Mouse (Mus musculus) ES-E14 (cell line): Measurements from ENCODE around the gene Tns1. TPM values are rescaled to one million over a fixed set of nuclear protein-coding genes. Genes with fewer than 3 reads are reported as not detected.

Source experiments
- DNase-seq: peaks from one replicate; pipeline ENCODE4 v3.0.0-alpha.2; 2013; ENCODE audit warnings: low read depth, low spot score
- H3K27ac ChIP-seq: 2 replicates; pipeline ENCODE4 v1.5.1; 2012; ENCODE audit warnings: low read depth, mild to moderate bottlenecking, low read length, moderate library complexity, mixed read lengths; ENCODE audit not compliant: poor library complexity, insufficient read depth, severe bottlenecking
- H3K36me3 ChIP-seq: 2 replicates; pipeline ENCODE4 v1.6.1; 2012; ENCODE audit warnings: mild to moderate bottlenecking, low read length, moderate library complexity, mixed read lengths; ENCODE audit not compliant: control insufficient read depth, poor library complexity, insufficient read depth, severe bottlenecking
- H3K4me1 ChIP-seq, 2 experiments: fragments of 150-350 bp in 1 of 2; sonication (generic) in 1 of 2; 2 replicates each; pipeline ENCODE4 v1.6.1; 2012; ENCODE audit warnings: low read length in 2 of 2, mild to moderate bottlenecking in 1 of 2, mixed read lengths in 1 of 2; ENCODE audit not compliant: control insufficient read depth in 2 of 2, insufficient read depth in 2 of 2, poor library complexity in 1 of 2
- H3K4me3 ChIP-seq, 2 experiments: fragments of 150-350 bp in 1 of 2; sonication (generic) in 1 of 2; 2 replicates each; pipeline ENCODE4 v1.5.1; 2012; ENCODE audit warnings: low read length in 2 of 2, low read depth in 1 of 2, mild to moderate bottlenecking in 1 of 2, mixed read lengths in 1 of 2; ENCODE audit not compliant: insufficient read depth in 1 of 2, poor library complexity in 1 of 2, severe bottlenecking in 1 of 2
- H3K9ac ChIP-seq: 2 replicates; pipeline ENCODE4 v1.6.1; 2012; ENCODE audit warnings: low read depth, mild to moderate bottlenecking, low read length, mixed read lengths; ENCODE audit not compliant: poor library complexity, insufficient read depth, severe bottlenecking
- H3K9me3 ChIP-seq: fragments of 150-350 bp; sonication (generic); 2 replicates; pipeline ENCODE4 v1.6.1; 2012; ENCODE audit warnings: low read depth, mild to moderate bottlenecking, low read length; ENCODE audit not compliant: control insufficient read depth, insufficient read depth
- CHD2 ChIP-seq: IDR thresholded peaks from 2 replicates; pipeline ENCODE4 v1.6.1; 2014; ENCODE audit warnings: mild to moderate bottlenecking, low read depth, low read length, inconsistent platforms
- HCFC1 ChIP-seq: IDR thresholded peaks from 2 replicates; pipeline ENCODE4 v1.6.1; 2012; ENCODE audit warnings: low read length, inconsistent platforms, borderline replicate concordance; ENCODE audit not compliant: insufficient read depth
- MAFK ChIP-seq: IDR thresholded peaks from 2 replicates; pipeline ENCODE4 v1.6.1; 2014; ENCODE audit warnings: mild to moderate bottlenecking, low read depth, low read length, inconsistent platforms; ENCODE audit not compliant: insufficient read depth
- ZC3H11A ChIP-seq: IDR thresholded peaks from 2 replicates; pipeline ENCODE4 v1.6.1; 2012; ENCODE audit warnings: low read depth, mild to moderate bottlenecking, inconsistent platforms, low read length, borderline replicate concordance
- ZNF384 ChIP-seq: IDR thresholded peaks from 2 replicates; pipeline ENCODE4 v1.6.1; 2012; ENCODE audit warnings: low read depth, low read length, inconsistent platforms
- in situ Hi-C, 2 experiments: fragments of 600-800 bp; cut with MboI; formaldehyde crosslinking; loops; one replicate each; pipeline ENCODE4 v1.15.1; 2025; ENCODE audit warnings: low sequenced_read_pairs in 2 of 2, inconsistent platforms in 1 of 2; ENCODE audit not compliant: unreplicated experiment in 2 of 2
- total RNA-seq: library from RNA; depleted of rRNA; stranded (reverse); fragments of 300-350 nt; gene quantifications from 2 replicates; pipeline ENCODE4 v1.2.3, GENCODE M21; 2012

Gene Tns1
- total RNA-seq, 1 experiment = 9.5 TPM

GRCm38 (mm10) chr1:73930411-73931134, 193.7 kb downstream of the Tns1 start:
- H3K36me3 ChIP-seq = no peaks in the 10 kb centered on the region
- H3K4me1 ChIP-seq = peaks cover 2% of the 10 kb centered on the region in 2 experiments; a peak in 2 of 4 replicates
- TF ChIP-seq HCFC1 (no peak), ZC3H11A (no peak), MAFK (no peak), ZNF384 (no peak), CHD2 (no peak)

DNA sequence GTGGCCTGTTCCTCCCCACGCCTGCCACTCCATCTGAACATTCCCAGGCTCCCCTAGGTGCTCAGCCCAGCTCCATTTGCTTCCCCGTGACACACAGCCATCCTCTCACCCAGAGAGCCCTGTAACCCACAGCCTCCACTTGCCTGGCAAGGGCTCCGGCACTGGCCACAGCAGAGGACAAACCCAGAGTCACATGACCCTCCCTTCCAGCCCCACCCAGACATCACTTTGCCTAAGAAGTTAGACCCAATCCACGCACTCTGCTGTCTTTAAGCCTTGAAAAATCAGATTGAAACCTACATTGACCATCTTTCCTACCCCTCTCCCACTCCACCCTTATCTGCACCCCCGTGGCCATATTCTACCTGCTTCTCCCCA, 194.3 kb downstream of the Tns1 start:
- in situ Hi-C loops = no loop called here
- H3K4me1 ChIP-seq = peaks cover 2% of the 10 kb centered on the region in 2 experiments; a peak in 2 of 4 replicates
- no peaks in the 10 kb centered on the region for H3K36me3 ChIP-seq
- no peak overlapping the region for H3K4me3 ChIP-seq
- no peak for DNase-seq
- H3K9ac ChIP-seq = no peak overlapping the region
- TF ChIP-seq MAFK (no peak), ZC3H11A (no peak), CHD2 (no peak)
- H3K27ac ChIP-seq = no peak overlapping the region
- no peaks in the 10 kb centered on the region for H3K9me3 ChIP-seq

More at GRCm38 (mm10) chr1:73930411-73931134, 193.7 kb downstream of the Tns1 start:
- no peak for DNase-seq
- no peak overlapping the region for H3K9ac ChIP-seq
- in situ Hi-C loops = no loop called here
- H3K4me3 ChIP-seq = no peak overlapping the region
- H3K27ac ChIP-seq = no peak overlapping the region
- no peaks in the 10 kb centered on the region for H3K9me3 ChIP-seq

DNA sequence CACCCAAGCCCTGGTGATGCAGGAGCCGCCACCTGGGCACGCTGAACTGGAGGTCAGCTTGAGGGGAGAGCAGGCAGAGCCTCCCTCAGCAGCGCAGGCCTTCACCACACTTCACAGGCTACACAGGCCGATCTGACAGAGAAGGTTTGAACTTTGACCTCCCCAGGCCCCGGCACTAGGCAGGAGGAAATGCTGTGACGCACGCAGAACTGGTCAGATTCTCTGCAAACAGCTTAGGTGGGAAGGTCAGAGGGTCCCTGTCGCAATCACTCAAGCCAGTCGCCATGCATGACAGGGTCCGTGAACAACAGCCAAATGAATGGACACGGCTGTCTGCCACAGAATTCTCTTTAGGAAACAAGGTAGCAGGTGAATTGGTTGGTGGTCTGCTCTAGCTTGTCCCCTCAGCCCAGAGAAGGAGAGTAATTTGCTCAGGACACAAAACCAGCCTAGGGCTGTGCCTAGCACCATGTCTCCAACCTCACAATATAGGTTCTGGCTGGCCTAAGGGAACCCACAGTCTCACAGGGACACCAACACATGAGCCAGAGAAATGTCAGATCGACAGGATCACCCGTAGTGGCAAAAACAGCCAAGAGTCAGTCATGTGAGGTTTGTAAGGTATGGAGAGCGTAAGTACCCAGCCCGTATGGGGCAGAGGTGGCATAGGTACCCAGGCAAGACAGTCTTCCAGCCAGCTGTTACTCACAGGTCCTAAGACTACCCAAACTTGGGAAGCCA, 194.9 kb downstream of the Tns1 start:
- in situ Hi-C loops = no loop called here
- peaks cover 2% of the 10 kb centered on the region in 2 experiments; a peak in 2 of 4 replicates for H3K4me1 ChIP-seq
- no peak overlapping the region for H3K27ac ChIP-seq

GRCm38 (mm10) chr1:73928385-73928784, 195.9 kb downstream of the Tns1 start:
- TF ChIP-seq CHD2 (no peak), MAFK (no peak), ZC3H11A (no peak), ZNF384 (no peak), HCFC1 (no peak)
- H3K9ac ChIP-seq = no peak overlapping the region
- H3K4me1 ChIP-seq = peaks cover 2% of the 10 kb centered on the region in 2 experiments; a peak in 2 of 4 replicates
- H3K36me3 ChIP-seq = no peaks in the 10 kb centered on the region
- no peak overlapping the region for H3K27ac ChIP-seq
- in situ Hi-C loops = no loop called here
- no peak for DNase-seq
- no peaks in the 10 kb centered on the region for H3K9me3 ChIP-seq
- H3K4me3 ChIP-seq = no peak overlapping the region

More for the DNA sequence above, 194.9 kb downstream of the Tns1 start:
- no peak overlapping the region for H3K9ac ChIP-seq
- TF ChIP-seq MAFK (no peak), HCFC1 (no peak), ZNF384 (no peak), ZC3H11A (no peak), CHD2 (no peak)
- no peak for DNase-seq
- no peak overlapping the region for H3K4me3 ChIP-seq
- H3K36me3 ChIP-seq = no peaks in the 10 kb centered on the region
- H3K9me3 ChIP-seq = no peaks in the 10 kb centered on the region
